Mouse (Mus musculus): ENCODE data around the gene Spem2. TPM values are rescaled to one million over a fixed set of nuclear protein-coding genes. Genes with fewer than 3 reads are reported as not detected.

The Spem2 gene
- total RNA-seq, 2 experiments from 2014 or later, result not detected

GRCm38 (mm10) chr11:69835326-69835965, 17.2 kb upstream of the Spem2 start:
- no peak for DNase-seq

DNA sequence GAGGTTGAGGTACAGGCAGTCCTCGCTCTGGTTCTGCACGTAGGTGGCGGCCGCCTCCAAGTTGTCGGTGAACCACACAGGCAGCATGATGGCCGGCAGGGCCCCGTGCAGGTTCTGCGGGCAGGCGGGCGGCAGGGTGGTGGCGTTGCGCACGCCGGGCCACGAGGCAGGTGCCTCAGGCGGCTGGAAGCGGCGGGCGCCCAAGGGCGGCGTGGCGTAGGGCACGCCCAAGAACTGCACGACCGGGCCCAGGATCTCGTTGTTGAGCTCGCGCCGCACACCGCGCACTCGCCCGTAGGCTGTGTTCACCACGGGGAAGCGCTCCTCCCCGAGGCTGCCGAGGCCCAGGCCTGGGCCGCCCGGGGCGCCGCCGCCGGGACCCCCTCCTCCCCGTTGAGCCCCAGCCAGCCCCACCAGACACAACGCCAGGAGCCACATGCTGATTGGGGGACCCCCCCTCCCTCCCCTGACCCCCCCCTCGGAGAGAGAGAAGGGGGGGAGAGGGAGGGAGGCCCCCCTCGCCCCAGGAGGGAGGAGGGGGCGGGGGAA, 15.8 kb upstream of the Spem2 start:
- peak; percentile 53 to 60 for DNase-seq

DNA sequence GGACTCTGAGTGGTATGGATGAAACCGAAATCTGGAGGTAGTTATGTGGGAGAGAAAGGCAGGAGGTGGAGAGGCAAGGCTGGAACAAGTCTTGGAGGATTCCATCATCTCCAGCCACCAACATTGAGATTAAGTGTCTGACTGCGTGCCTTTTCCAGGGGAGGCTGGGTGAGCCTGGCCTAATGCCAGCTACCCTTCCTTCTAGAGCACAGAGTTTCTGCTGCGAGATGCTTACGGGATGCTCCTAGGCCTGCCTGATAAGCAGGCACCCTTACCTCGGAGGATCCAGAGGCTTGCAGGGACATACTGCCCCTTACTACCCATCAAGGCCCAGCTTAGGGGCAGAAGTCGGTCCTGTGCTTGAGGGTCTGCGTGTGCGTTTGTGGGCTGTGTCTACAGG, 15.3 kb upstream of the Spem2 start:
- no peak for DNase-seq

DNA sequence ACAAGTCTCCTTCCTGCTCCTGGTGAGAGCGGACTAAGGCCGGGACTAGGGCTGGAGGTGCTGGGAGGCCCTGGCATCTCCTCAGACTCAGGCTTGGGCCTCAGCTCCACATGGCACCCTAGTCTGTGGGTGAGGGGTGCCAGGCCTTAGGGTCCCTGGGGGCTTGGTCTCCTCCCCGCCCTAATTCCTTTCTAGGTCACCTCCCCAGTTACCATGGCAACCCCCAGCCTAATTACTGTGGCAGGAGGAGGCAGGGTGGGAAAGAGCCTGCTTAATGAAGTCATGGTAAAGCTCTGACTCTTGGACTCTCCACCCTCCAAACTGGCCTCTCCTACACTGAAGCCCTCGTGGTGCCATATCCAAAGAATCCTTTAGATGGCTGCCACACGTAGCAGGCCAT, 10.6 kb upstream of the Spem2 start:
- no peak for DNase-seq

DNA sequence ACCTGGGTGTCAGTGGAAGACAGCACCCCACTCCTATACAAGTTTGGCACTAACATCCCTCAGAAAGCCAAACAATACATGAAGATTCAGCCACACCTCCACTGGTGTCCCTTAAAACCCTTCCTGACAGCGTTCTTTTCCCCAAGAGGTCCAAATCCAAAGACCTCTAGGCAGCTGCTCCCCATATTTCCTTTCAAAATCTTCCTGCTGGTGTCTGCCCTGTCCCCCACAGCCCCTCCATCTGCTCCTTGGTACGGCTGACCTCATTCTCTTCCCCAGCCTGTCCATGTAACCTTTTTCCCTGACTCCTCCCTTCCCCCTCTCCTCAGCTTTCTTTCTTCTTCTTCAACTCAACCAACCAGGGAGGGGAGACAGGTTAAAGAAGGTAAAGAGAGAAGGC, 5.2 kb upstream of the Spem2 start:
- no peak for DNase-seq

- no peak for DNase-seq
Observed at GRCm38 (mm10) chr11:69822080-69822479, 3.8 kb upstream of the Spem2 start, which contains the start of gene Spem1. Gene Spem1, minus strand, starts transcription at chr11:69822180.

- no peak for DNase-seq
Observed at GRCm38 (mm10) chr11:69818871-69819270, 606 bp upstream of the Spem2 start.

- DNase-seq, result no peak
Observed at GRCm38 (mm10) chr11:69816520-69816919, 1.7 kb downstream of the Spem2 start.

- no peak for DNase-seq
Observed at GRCm38 (mm10) chr11:69815155-69815554, 3.1 kb downstream of the Spem2 start, which contains the start of gene Gm39566. Gene Gm39566, minus strand, starts transcription at chr11:69815298.

GRCm38 (mm10) chr11:69810280-69810679, 8.0 kb downstream of the Spem2 start:
- no peak for DNase-seq

DNA sequence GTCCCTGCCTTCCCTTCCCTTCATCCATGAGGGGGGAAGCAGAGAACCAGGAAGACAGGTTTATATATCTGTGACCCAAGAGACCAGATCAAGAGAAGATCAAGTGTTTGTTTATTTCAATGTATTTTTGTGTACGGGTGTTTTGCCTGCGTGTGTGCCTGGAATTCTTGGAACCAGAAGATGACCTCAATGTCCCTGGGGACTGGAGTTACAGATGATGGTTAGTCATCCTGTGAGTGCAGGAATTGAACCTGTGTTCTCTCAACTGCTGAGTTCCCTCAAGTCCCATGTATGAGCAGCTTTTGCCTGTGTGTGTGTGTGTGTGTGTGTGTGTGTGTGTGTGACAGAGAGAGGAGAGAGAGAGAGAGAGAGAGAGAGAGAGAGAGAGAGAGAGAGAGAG, 10.6 kb downstream of the Spem2 start:
- no peak for DNase-seq

DNA sequence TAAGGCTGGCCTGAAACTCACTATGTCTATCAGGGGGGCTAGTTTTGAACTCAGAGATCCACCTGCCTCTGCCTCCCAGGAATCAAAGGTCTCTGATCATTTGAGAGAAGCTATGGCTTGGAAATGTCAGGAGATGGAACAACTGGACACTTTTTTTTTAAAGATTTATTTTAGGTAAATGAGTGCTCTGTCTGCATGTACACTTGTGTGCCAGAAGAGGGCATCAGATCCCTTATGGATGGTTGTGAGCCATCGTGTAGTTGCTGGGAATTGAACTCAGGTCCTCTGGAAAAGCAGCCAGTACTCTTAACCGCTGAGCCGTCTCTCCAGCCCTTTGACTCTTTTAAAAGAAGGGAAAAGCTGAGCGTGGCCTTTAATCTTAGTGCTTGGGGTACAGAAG, 11.9 kb downstream of the Spem2 start:
- DNase-seq, result no peak

- no peak for DNase-seq
Observed at GRCm38 (mm10) chr11:69804972-69805909, 13.0 kb downstream of the Spem2 start, which contains the start of gene Tmem102. Gene Tmem102, minus strand, starts transcription at chr11:69805624.

- DNase-seq, result peak; percentile 20 to 57
Observed at GRCm38 (mm10) chr11:69804652-69804940, 13.7 kb downstream of the Spem2 start.

DNA sequence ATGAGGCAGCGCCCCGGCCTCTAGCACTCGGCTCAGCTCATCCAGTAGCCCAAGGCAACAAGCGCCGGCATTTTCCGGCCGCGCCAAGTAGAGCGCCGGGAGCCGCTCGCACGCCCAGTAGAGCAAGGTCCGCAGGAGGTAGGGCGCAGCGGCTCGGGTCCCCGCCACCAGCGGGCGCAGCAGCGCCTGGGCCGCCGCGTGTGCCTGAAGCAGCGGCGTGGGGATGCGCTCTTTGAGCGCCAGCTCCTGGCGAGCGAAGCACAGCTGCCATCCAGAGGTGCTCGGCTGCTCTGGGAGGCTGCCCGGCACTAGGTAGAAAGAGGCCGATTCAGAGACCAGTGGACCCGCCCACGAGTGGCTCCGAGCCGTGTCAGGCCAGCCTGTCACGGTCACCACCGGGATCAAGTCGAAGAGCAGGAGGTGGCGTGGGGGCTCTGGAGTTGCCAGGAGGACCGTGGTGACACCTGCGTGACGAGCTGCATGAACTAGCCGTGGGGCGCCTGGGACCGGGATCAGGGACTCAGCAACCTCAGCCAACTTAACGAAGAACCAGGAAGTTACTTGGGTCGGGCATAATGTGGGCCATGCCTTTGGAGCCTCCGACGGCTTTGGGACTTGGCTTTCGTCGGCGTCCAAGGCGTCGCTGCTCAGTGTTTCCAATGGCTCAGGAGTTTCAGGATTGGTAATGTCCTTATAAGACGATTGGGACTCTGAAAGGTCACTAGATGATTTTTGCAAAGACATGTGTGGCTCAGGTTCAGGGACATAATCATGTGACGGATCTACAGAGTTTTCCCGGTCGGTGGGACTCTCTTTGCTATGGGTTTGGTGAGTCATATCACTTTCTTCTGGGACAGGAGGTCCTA, 14.2 kb downstream of the Spem2 start:
- DNase-seq, result peak; percentile 90 to 92

DNA sequence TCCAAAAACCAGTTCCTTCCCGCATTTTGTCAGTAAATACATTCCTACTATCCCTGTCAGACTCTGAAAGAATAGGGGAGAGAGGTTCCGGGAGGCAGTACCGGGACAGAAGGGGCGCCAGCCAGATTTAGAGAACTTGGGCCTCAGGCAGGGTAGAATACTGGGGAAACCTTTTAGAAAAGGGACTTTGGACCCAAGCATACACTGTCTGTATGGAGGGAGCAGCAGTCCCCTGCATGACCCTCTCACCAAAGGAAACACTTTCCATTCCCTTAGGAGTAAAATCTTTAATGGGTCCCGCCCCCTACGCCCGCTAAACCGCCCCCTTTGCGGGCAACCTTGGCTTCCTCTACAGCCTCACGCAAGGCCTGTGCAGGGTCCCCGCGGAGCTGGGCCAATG, 14.9 kb downstream of the Spem2 start:
- no peak for DNase-seq

DNA sequence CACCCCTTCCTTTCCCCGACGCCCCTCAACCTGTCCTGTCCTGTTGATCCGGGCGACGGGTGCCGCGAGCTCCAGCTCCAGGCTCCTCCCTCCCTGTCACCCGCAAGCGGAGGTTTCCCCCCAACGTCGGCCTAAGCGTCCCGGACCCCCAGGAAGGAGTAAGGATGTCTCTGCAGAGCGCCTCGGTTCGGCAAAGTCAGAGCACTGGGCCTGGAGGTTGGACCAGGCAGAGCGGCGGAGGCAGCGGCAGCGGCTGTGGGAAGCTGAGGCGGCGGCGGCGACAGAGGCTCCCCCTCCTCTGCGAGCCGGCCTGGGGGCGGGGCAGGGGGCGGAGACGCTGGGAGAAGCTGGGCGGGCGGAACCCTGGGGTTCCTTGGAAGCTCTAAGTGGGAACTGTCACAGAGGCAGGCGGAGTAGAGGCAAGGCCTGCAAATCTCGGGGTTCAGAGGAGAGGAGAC, 15.6 kb downstream of the Spem2 start:
- peak; percentile 95 to 98 for DNase-seq

DNA sequence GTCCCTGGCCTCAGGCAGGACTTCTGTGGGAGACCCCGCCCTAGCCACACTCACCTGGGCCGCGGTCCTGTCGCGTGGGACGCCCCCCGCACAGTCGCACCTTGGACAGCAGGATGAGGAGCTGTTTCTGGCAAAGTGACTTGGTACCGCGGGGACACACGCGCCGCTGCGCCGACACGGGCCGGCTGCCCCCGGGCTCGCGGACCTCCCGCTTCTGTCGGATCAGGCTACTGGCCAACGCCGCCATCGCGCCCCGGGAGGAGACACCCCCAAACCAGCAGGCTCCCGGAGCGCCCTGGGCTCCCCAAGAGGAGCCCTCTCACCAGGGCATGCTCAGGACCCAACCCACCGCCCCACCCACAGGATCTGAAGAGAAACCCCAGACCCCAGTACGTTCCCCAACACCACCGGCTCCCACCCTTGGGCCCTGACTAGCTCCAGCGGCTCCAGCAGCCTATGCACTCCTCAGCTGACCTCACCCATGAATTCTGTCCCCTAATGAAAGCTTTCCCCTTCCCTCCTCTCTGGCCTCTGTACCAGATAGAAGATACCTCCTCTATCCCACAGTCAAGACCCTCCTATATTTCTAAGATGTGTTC, 16.8 kb downstream of the Spem2 start, which contains the start of gene Fgf11:
Gene Fgf11 (minus strand): TSS at position 479 of the 599 bp plus-strand sequence.
- peak; percentile 20 to 40 for DNase-seq

DNA sequence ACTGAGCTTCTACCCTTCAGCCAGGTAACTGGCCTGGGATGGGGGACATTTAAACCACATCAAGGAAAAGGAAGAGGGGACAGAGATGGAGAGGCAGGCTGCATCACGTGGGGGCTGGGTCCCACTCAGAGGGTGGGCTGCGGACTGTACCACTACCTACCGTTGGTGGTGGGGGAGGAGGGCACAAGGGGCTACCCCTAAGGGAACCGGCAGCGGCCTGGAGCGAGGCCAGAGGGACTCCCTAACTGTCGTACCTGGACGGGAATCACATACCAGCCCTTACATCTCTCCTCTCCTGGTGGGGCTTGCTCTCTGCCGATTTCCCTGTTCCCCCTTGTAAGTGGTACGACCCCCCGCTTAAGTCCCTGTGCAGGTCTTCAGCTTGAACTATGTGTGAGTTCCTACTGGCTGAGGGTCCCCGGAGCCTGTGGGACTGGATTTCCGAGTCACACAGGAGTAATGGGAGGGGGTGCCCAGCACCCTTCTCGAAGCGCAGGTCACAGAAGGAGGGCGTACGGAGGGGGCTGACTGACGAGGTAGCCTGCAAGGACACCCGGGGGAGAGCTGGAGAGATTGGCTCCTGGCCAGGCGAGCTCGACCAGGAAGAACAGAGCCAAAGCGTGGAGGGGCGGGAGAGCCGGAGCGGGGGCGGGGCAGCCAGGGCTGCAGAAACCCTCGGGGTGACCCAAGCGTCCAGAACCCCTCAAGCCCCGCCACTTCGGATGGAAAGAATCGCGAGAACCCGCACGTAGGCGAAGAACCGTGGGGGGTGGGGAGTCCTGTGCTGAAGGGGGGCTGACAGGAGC, 17.7 kb downstream of the Spem2 start:
- DNase-seq, result peak; percentile 53 to 80

DNA sequence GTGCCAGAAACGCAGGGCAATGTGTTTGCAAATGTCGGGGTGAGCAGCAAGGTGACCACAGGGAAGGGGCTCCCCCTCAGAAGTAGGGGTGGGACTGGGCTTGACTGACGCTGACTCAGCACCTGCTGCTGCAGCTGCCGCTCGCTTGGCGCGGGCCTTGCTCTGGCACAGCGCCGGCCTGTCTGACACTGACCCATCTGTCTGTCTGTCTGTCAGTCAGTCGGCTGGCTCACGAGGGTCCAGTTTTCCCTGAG, 18.2 kb downstream of the Spem2 start:
- peak; percentile 35 to 65 for DNase-seq

All from adrenal gland, postnatal 36 days (tissue).